Mouse (Mus musculus) mouse embryonic stem cell (cell line): Measurements from ENCODE around the gene Thap7.

Experiments used
- in situ Hi-C, 2 experiments: fragments of 300-500 bp; cut with MboI; formaldehyde crosslinking; loops; 1 replicate in 1 of 2; 3 replicates in 1 of 2; pipeline ENCODE4 v1.14.3; 2019 to 2020; ENCODE audit warnings: low sequenced_read_pairs in 2 of 2, low pct_unique_long_range_greater_than_20kb in 1 of 2, mixed read lengths in 1 of 2; ENCODE audit not compliant: unreplicated experiment in 1 of 2

The Thap7 gene

DNA sequence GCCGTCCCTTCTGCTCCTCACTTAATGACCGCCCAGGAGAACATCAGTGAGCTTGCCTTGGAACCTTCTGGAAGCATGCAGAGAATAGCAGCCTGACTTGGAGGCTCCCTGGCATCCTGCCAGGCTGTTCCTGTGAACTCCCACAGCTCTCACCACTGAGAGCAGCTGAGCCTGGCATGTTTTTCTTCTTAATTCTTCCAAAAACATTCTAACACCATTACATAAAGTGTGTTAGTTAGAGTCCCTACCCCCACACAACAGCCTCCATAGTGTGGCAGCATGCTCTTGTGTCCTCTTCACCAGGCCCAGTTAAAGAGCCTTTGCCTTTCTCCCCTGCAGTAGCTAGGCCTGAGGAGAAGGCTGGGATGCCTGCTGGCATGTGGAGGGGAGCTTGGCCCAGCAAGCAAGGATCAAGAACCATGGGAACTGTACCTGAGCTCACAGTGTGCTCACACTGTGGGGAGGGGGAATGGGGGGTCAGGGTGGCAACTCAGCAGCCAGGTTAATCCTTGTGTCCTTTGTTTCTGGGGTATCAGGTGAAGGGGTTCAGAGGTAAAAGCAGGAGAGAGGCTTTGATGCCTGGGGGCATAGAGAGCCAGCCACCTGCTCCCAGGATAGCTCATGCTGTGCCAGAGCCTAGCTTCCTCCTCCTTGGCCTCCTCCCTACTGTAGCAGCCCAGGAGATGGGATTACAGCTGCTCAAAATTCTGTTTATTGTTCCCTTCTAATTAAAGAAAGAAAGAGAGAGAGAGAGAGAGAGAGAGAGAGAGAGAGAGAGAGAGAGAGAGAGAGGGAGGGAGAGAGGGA is 34.2 kb downstream of the Thap7 start:
- in situ Hi-C loops: no loop called here

DNA sequence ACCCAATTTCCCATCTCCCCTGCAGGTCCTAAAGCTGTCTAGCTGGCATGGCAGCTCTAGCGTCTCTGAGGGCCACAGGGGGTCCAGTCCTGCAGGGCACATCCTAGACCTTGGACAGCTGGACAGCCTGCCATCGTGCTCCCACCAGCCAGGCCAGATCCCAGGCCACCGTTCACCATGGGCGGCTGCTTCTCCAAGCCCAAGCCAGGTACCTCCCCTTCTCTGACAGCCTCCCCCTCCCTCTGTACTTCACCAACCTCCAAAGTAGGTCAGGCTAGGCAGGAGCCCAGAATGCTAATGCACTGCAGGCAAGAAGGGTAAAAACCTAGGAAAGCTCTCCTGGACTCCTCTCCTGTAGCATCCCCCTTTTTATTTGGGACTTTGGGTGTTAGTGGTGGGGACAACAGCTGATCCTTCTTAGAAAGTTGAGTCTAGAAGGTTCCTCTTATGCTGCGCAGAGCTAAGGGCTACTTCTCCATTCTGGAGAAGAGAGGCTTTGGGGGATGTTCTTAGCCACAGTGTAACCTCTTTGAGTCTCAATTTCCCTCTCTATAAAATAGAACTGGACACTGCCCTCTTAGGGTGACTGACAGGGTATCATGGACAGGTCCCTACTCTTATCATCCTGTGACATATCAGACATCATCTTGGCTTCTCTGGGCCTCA is 38.9 kb downstream of the Thap7 start:
- in situ Hi-C loops: no loop called here

DNA sequence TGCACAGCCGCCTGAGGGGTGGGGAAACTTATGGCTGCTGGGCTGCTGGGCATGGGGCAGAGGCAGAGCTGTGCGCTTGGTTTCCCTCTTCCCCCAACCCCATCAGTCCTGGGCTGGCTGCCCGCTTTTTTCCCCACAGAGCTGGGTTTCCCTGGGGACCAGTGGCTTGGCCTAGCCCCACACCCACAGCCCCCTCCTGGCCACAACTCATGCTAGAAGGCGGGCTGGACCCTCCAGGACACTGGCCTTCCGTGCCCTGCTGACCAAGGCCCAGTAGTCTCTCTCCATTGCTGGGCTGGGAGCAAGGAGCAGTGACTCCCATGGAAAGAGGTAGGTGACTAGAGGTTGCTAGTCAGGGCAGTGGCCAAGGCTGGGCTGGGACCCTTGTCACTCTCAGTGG is 39.8 kb downstream of the Thap7 start:
- in situ Hi-C loops: no loop called here

DNA sequence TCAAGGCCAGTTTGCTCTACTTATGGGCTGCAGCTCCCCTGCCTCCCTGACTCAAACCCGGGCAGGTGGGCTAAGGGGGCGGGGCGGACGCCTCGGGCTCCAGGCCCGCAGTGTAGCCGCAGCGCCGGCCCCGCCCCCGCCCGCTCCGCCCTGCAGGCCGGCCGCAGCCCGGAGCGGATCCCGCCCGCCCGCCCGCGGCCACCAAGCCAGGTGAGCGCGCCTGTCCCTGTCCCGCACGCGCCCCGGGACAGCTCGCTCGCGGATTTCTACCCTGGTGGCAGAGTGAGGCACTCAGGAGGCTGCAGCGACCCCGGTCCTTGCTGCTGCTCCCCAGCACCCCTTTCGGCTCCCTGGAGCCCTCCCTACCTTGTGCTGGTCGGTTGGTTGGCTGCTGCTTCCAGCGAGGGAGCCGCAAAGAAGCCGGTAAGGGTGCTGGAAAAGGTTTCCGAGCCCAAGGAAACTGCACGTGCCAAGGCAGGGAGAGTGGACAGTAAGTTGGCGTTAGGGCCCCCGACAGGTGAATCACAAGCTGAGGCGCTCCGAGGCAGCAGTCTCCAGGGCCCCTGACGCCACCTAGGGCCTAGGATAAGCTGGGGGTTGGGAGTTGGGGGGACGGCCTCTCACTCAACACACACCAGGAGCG is 41.3 kb downstream of the Thap7 start, which contains the start of gene Aifm3:
Aifm3 (plus strand) TSS at position 143 of the 643 bp plus-strand sequence.
- in situ Hi-C loops: no loop called here

DNA sequence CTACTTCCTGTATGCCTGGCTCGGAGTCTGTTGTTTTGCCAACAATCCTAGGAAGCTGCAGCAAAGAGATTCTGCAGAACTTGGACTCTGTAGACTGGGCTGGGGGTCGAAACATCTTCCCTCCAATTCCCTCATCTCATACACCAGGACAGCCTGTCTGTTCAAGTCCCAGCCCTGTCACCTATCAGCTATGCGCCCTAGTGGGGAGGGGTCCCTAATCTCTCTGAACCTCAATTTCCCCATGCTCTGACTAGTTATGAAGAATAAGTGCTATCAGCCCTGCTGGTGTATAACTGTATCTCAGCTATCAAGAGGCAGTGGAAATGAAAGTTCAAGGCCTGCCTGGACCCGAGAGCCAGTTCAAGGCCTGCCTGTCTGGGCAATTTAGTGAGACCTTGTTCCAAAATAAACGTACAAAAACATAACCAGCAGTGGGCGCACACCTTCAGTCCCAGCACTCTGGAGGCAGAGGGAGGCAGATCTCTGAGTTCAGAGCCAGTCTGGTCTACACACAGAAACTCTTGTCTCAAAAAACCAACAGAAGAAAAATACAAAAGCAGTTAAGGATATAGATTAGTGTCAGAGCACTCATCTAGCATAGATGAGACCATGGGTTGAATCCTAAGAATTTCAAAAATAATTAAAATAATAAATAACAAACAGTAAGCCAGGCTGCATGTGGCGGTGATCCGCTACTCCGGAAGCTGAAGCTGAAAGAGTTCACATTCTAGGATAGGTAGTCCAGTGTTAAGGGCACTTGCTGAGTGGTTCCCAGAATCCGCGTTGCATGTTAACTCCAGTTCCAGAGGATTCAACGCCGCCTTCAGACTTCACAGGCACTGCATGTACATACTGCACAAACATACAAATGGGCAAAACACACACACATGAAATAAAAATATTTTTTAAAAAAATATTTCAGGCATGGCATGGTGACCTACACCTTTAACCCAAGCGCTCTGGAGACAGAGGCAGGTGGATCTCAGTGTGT is 42.2 kb downstream of the Thap7 start:
- in situ Hi-C loops: no loop called here

DNA sequence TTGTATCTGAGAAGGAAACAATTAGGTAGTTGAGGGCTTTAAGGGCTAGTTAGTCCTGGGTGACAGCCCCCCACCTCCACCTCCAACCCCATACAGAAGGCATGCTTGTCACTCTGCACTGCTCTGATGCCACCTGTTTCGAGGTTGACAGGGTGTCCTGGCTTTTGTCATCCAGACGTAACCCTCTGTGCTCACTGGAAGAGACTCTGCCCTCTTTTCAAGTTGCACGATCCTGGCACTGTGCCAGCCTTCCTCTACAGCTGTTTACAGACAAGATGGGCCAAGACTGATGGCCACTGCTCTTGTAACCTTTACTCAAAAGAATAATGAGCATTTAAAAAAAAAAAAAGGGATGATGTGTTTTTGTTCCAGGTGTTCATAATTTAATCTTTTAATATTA is 44.4 kb downstream of the Thap7 start:
- in situ Hi-C loops: no loop called here

DNA sequence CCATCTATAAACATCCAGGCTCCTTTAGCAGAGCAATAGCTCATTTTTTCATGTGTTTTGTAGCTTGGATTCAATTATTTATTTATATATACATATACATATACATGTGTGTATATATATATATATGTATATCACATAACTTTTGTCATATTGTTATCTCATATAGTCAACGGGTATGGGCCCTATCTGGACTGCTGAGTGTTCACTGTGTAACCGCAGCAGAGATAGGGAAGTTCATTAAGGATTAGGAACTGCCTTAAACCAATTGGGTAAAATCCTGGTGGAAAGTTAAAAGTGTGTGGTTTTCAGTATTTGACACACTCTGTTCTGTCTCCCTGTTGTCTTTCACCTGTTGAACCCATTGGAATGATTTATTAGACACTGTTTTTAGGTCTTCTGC is 49.5 kb downstream of the Thap7 start:
- in situ Hi-C loops: no loop called here

DNA sequence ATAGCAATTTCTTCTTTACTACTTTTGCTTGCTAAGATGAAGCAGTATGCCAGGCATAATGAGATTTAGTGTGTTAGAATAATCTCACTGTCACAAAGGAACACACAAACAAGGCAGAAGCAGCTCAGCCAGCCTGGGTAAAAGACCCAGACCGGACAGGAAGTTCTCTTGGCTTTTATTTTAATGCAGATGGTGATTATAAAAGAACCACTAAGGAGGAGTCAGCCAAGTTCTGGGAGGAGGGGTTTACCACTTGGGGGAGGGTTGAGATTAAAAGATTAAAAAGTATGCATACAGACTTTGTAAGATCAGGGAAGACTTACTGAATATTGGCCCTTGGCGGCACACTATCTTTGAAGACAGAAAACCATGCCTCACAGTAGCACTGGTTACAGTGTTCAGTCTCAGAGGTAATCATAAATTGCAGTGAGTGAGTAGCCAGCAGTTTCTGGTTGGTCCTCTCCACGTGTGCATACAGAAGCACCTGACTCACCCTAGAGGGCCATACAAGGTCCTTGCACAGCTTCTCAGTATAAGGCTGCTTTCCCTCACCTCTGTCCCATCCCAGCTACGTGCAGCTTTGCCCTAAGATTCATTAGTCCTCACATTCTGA is 52.5 kb downstream of the Thap7 start:
- in situ Hi-C loops: no loop called here
